Mouse (Mus musculus) CH12.LX (cell line): Measurements from ENCODE around the gene Edem2. TPM values are rescaled to one million over a fixed set of nuclear protein-coding genes. Genes with fewer than 3 reads are reported as not detected.

Experiments
- DNase-seq: peaks from one replicate; pipeline ENCODE4 v3.0.0-alpha.2; 2013; ENCODE audit errors: extremely low read depth
- H3K27ac ChIP-seq: 2 replicates; pipeline ENCODE4 v1.5.1; 2012; ENCODE audit warnings: low read depth, mild to moderate bottlenecking, control low read depth, moderate library complexity; ENCODE audit not compliant: insufficient read depth
- H3K27me3 ChIP-seq: replicated peaks from 2 replicates; pipeline ENCODE3; 2012; ENCODE audit warnings: inconsistent platforms
- H3K36me3 ChIP-seq, 2 experiments: replicated peaks in 1 of 2; 2 replicates each; pipeline versions ENCODE3 to v1.6.1; 2012; ENCODE audit warnings: inconsistent platforms in 1 of 2, low read length in 1 of 2, mild to moderate bottlenecking in 1 of 2, mixed read lengths in 1 of 2, moderate library complexity in 1 of 2; ENCODE audit not compliant: control insufficient read depth in 1 of 2, insufficient read depth in 1 of 2
- H3K4me1 ChIP-seq, 2 experiments: 2 replicates each; pipeline ENCODE4 v1.6.1; 2012; ENCODE audit warnings: inconsistent platforms in 1 of 2, moderate library complexity in 1 of 2; ENCODE audit not compliant: insufficient read depth in 2 of 2, control insufficient read depth in 1 of 2
- H3K4me2 ChIP-seq: 2 replicates; pipeline ENCODE4 v1.6.1; 2012; ENCODE audit warnings: low read depth, mild to moderate bottlenecking, control low read depth; ENCODE audit not compliant: poor library complexity, insufficient read depth, severe bottlenecking
- H3K4me3 ChIP-seq, 3 experiments: fragments of 150-350 bp in 1 of 3; sonication (generic) in 1 of 3; replicated peaks in 1 of 3; 2 replicates each; pipeline versions ENCODE3 to v1.5.1; 2011 to 2012; ENCODE audit warnings: low read depth in 2 of 3, low read length in 2 of 3, mild to moderate bottlenecking in 2 of 3, moderate library complexity in 2 of 3, control low read depth in 1 of 3, improper control_type of control experiment in 1 of 3, inconsistent platforms in 1 of 3, mixed read lengths in 1 of 3; ENCODE audit not compliant: poor library complexity in 1 of 3
- H3K79me2 ChIP-seq: replicated peaks from 2 replicates; pipeline ENCODE4 v1.6.1; 2012; ENCODE audit warnings: mild to moderate bottlenecking, moderate library complexity; ENCODE audit not compliant: control insufficient read depth, poor library complexity, insufficient read depth, severe bottlenecking; ENCODE audit errors: extremely low read depth
- H3K9ac ChIP-seq: 2 replicates; pipeline ENCODE4 v1.6.1; 2012; ENCODE audit warnings: low read depth, mild to moderate bottlenecking, control low read depth, moderate library complexity; ENCODE audit not compliant: insufficient read depth
- H3K9me3 ChIP-seq: replicated peaks from 2 replicates; pipeline ENCODE3; 2012; ENCODE audit warnings: low read length, inconsistent platforms, mixed read lengths
- BHLHE40 ChIP-seq: IDR thresholded peaks from 2 replicates; pipeline ENCODE4 v1.6.1; 2011; ENCODE audit warnings: mild to moderate bottlenecking, low read depth, low read length, improper control_type of control experiment
- CHD2 ChIP-seq: IDR thresholded peaks from 2 replicates; pipeline ENCODE4 v1.6.1; 2011; ENCODE audit warnings: low read length, improper control_type of control experiment
- CTCF ChIP-seq, 2 experiments: IDR thresholded peaks in 1 of 2; conservative IDR thresholded peaks in 1 of 2; 2 replicates each; pipeline ENCODE4 v1.5.1; 2011 to 2012; ENCODE audit warnings: low read depth in 2 of 2, low read length in 2 of 2, improper control_type of control experiment in 1 of 2, inconsistent platforms in 1 of 2, mild to moderate bottlenecking in 1 of 2, moderate library complexity in 1 of 2
- E2F4 ChIP-seq: IDR thresholded peaks from 2 replicates; pipeline ENCODE4 v1.6.1; 2011; ENCODE audit warnings: low read depth, low read length, improper control_type of control experiment; ENCODE audit not compliant: insufficient replicate concordance
- ELF1 ChIP-seq: IDR thresholded peaks from 2 replicates; pipeline ENCODE4 v1.6.1; 2014; ENCODE audit warnings: low read depth, mild to moderate bottlenecking, inconsistent platforms, low read length, improper control_type of control experiment
- EP300 ChIP-seq: IDR thresholded peaks from 2 replicates; pipeline ENCODE4 v1.6.1; 2011; ENCODE audit warnings: low read length, improper control_type of control experiment
- ETS1 ChIP-seq: conservative IDR thresholded peaks from 2 replicates; pipeline ENCODE4 v1.6.1; 2012; ENCODE audit warnings: low read depth, mild to moderate bottlenecking, inconsistent platforms, low read length, improper control_type of control experiment, moderate library complexity
- JUN ChIP-seq: IDR thresholded peaks from 2 replicates; pipeline ENCODE4 v1.6.1; 2011; ENCODE audit warnings: low read depth, mild to moderate bottlenecking, low read length, improper control_type of control experiment, moderate library complexity; ENCODE audit not compliant: insufficient read depth
- KAT2A ChIP-seq: IDR thresholded peaks from 2 replicates; pipeline ENCODE4 v1.6.1; 2012; ENCODE audit warnings: low read length, improper control_type of control experiment, inconsistent platforms; ENCODE audit not compliant: insufficient replicate concordance
- MAFK ChIP-seq: IDR thresholded peaks from 2 replicates; pipeline ENCODE4 v1.6.1; 2011; ENCODE audit warnings: low read length, improper control_type of control experiment; ENCODE audit not compliant: insufficient replicate concordance
- MAZ ChIP-seq: IDR thresholded peaks from 2 replicates; pipeline ENCODE4 v1.6.1; 2012; ENCODE audit warnings: low read depth, mild to moderate bottlenecking, inconsistent platforms, low read length, improper control_type of control experiment, moderate library complexity
- MEF2A ChIP-seq: IDR thresholded peaks from 2 replicates; pipeline ENCODE4 v1.6.1; 2014; ENCODE audit warnings: low read depth, mild to moderate bottlenecking, inconsistent platforms, low read length, improper control_type of control experiment, borderline replicate concordance
- MXI1 ChIP-seq: IDR thresholded peaks from 2 replicates; pipeline ENCODE4 v1.6.1; 2011; ENCODE audit warnings: mild to moderate bottlenecking, low read depth, low read length, improper control_type of control experiment
- MYC ChIP-seq: IDR thresholded peaks from 2 replicates; pipeline ENCODE4 v1.6.1; 2011; ENCODE audit warnings: low read depth, mild to moderate bottlenecking, improper control_type of control experiment, low read length
- NELFE ChIP-seq: IDR thresholded peaks from 2 replicates; pipeline ENCODE4 v1.6.1; 2011; ENCODE audit warnings: low read depth, low read length, improper control_type of control experiment
- PAX5 ChIP-seq: IDR thresholded peaks from 2 replicates; pipeline ENCODE4 v1.6.1; 2012; ENCODE audit warnings: low read length, inconsistent platforms, mixed read lengths
- RAD21 ChIP-seq: IDR thresholded peaks from 2 replicates; pipeline ENCODE4 v1.6.1; 2011; ENCODE audit warnings: low read depth, mild to moderate bottlenecking, low read length, improper control_type of control experiment, moderate library complexity
- SIN3A ChIP-seq: IDR thresholded peaks from 2 replicates; pipeline ENCODE4 v1.6.1; 2012; ENCODE audit warnings: low read length, improper control_type of control experiment, inconsistent platforms
- SMC3 ChIP-seq: IDR thresholded peaks from 2 replicates; pipeline ENCODE4 v1.6.1; 2011; ENCODE audit warnings: low read depth, low read length, improper control_type of control experiment
- TBP ChIP-seq: conservative IDR thresholded peaks from 2 replicates; pipeline ENCODE4 v1.6.1; 2011; ENCODE audit warnings: low read depth, low read length, improper control_type of control experiment
- TCF12 ChIP-seq: IDR thresholded peaks from 2 replicates; pipeline ENCODE4 v1.6.1; 2014; ENCODE audit warnings: low read depth, mild to moderate bottlenecking, inconsistent platforms, low read length, improper control_type of control experiment
- UBTF ChIP-seq: IDR thresholded peaks from 2 replicates; pipeline ENCODE4 v1.6.1; 2012; ENCODE audit warnings: low read depth, mild to moderate bottlenecking, inconsistent platforms, low read length, improper control_type of control experiment, moderate library complexity
- USF2 ChIP-seq: conservative IDR thresholded peaks from 2 replicates; pipeline ENCODE4 v1.6.1; 2011; ENCODE audit warnings: low read depth, low read length, improper control_type of control experiment
- ZKSCAN1 ChIP-seq: IDR thresholded peaks from 2 replicates; pipeline ENCODE4 v1.6.1; 2012; ENCODE audit warnings: low read depth, inconsistent platforms, low read length, improper control_type of control experiment, borderline replicate concordance
- ZNF384 ChIP-seq: IDR thresholded peaks from 2 replicates; pipeline ENCODE4 v1.6.1; 2012; ENCODE audit warnings: low read depth, low read length, improper control_type of control experiment, inconsistent platforms
- dilution Hi-C: fragments of 300-500 bp; cut with MboI; formaldehyde crosslinking; loops from 2 replicates; pipeline ENCODE4 v1.14.3; 2020; ENCODE audit warnings: low sequenced_read_pairs; ENCODE audit not compliant: extremely low pct_unique_long_range_greater_than_20kb, extremely low pct_ligation_motif_present
- in situ Hi-C: fragments of 300-500 bp; cut with MboI; formaldehyde crosslinking; loops from 3 replicates; pipeline ENCODE4 v1.14.3; 2019; ENCODE audit warnings: low sequenced_read_pairs, low pct_ligation_motif_present, low pct_unique_long_range_greater_than_20kb, mixed read lengths
- polyA plus RNA-seq: library from polyadenylated mRNA; unstranded; fragments of >175 nt; gene quantifications from 2 replicates; pipeline ENCODE4 v1.2.1, GENCODE M21; 2012; ENCODE audit warnings: low read depth; ENCODE audit not compliant: insufficient read length
- total RNA-seq, 2 experiments: library from RNA; depleted of rRNA; stranded (reverse); fragments of 300-350 nt in 1 of 2; fragments of >200 nt in 1 of 2; gene quantifications; 2 replicates each; pipeline ENCODE4 v1.2.3; 2012 to 2014

Gene Edem2
- total and polyA plus RNA-seq, 3 experiments: 42.5 to 71.8 (median 48.7) TPM

- Histone ChIP-seq H3K79me2 (peaks cover 6% of the 10 kb centered on the region), H3K4me3 (no peak overlapping the region), H3K27me3 (no peaks in the 10 kb centered on the region), H3K27ac (no peak overlapping the region), H3K9me3 (no peaks in the 10 kb centered on the region), H3K4me2 (no peak overlapping the region)
- no peak for DNase-seq
- in situ Hi-C loops: loop anchor here (5.0 kb wide), 1 partner anchor 86 kb away; no protein-coding TSS in a partner anchor
- no peak for TF ChIP-seq E2F4
- no peak for TF ChIP-seq BHLHE40
- TF ChIP-seq TBP: no peak
- TF ChIP-seq RAD21: no peak
- no peak for TF ChIP-seq MEF2A
- no peak for TF ChIP-seq MAZ
- TF ChIP-seq MXI1: no peak
- TF ChIP-seq ELF1: no peak
- TF ChIP-seq NELFE: no peak
- TF ChIP-seq, all 38 proteins: peak for 0
- H3K4me1 ChIP-seq: peaks cover 0 to 5% of the 10 kb centered on the region in 2 experiments; a peak in 1 of 4 replicates
- H3K36me3 ChIP-seq: peaks cover 23 to 50% of the 10 kb centered on the region in 2 experiments
- dilution Hi-C loops: no loop called here
- no peak overlapping the region for H3K9ac ChIP-seq
Measured at GRCm38 (mm10) chr2:155671236-155671635, 58.0 kb downstream of the Edem2 start.

GRCm38 (mm10) chr2:155668461-155668860 lies 60.8 kb downstream of the Edem2 start:
- Histone ChIP-seq H3K36me3 (peaks cover 43 to 77% of the 10 kb centered on the region in 2 experiments), H3K4me2 (no peak overlapping the region)

GRCm38 (mm10) chr2:155667881-155668280 lies 61.4 kb downstream of the Edem2 start:
- in situ Hi-C loops (no loop called here), dilution Hi-C loops (no loop called here)
- Histone ChIP-seq H3K79me2 (no peaks in the 10 kb centered on the region), H3K9ac (no peak overlapping the region), H3K36me3 (peaks cover 48 to 78% of the 10 kb centered on the region in 2 experiments), H3K9me3 (no peaks in the 10 kb centered on the region)
- no peak for DNase-seq
- TF ChIP-seq TCF12 (no peak), BHLHE40 (no peak), JUN (no peak), EP300 (no peak), E2F4 (no peak), MYC (no peak), SIN3A (no peak), USF2 (no peak), SMC3 (no peak), CHD2 (no peak), MAZ (no peak), KAT2A (no peak), TBP (no peak)
- TF ChIP-seq, all 38 proteins: peak for 0
- no peak overlapping the region for H3K4me2 ChIP-seq
- no peaks in the 10 kb centered on the region for H3K27me3 ChIP-seq
- H3K4me1 ChIP-seq: no peaks in the 10 kb centered on the region
- H3K4me3 ChIP-seq: no peak overlapping the region
- no peak overlapping the region for H3K27ac ChIP-seq

More at GRCm38 (mm10) chr2:155668461-155668860, 60.8 kb downstream of the Edem2 start:
- no peak overlapping the region for H3K27ac ChIP-seq
- H3K79me2 ChIP-seq: no peaks in the 10 kb centered on the region
- H3K9ac ChIP-seq: no peak overlapping the region
- H3K27me3 ChIP-seq: no peaks in the 10 kb centered on the region
- H3K4me1 ChIP-seq: no peaks in the 10 kb centered on the region
- H3K4me3 ChIP-seq: no peak overlapping the region
- H3K9me3 ChIP-seq: no peaks in the 10 kb centered on the region
- dilution Hi-C loops (no loop called here), in situ Hi-C loops (no loop called here)
- peak; percentile 55 for DNase-seq
- TF ChIP-seq RAD21: peak; percentile 42
- TF ChIP-seq JUN: no peak
- peak; percentile 17 to 75; a peak in 2 of 4 replicates for TF ChIP-seq CTCF (conservative IDR thresholded peaks at IDR 0.05 in 1 of 2, IDR thresholded peaks at IDR 0.05 in 1 of 2; ENCODE audit: low read depth in 2 of 2, low read length in 2 of 2)
- TF ChIP-seq ELF1: no peak
- no peak for TF ChIP-seq PAX5
- no peak for TF ChIP-seq ZNF384
- no peak for TF ChIP-seq MAFK
- no peak for TF ChIP-seq ZKSCAN1
- no peak for TF ChIP-seq ETS1
- no peak for TF ChIP-seq BHLHE40
- peak; percentile 62 for TF ChIP-seq SMC3
- no peak for TF ChIP-seq UBTF
- no peak for TF ChIP-seq MYC
- TF ChIP-seq, all 38 proteins: peak for 3
